Mouse (Mus musculus) kidney, adult 11 months (tissue): ENCODE measurements around the gene Galp.
A peak's percentile ranks its signal among the peaks of the same experiment; 100 is the strongest.

Source experiments
- DNase-seq: peaks from one replicate; pipeline ENCODE4 v3.0.0; 2022

Gene Galp

DNA sequence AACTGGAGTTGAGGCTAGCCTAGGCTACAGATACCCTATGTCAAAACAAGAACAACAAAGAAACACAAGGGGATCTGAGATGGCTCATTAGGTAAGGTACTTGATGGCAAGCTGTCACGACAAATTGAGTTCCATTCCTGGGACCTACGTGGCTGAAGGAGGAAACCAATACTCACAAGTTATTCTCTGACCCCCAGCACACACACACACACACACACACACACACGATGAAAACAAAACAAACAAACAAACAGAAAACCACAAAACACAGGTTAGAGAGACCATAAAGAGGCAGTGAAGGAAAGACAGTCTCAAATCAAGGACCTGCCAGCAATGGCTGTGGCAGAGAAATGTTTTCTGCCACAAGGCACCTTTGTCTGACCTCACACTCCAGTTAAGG lies at the start of gene Galp:
Galp (plus strand) TSS at position 301 of the 400 bp plus-strand sequence.
- DNase-seq = no peak

DNA sequence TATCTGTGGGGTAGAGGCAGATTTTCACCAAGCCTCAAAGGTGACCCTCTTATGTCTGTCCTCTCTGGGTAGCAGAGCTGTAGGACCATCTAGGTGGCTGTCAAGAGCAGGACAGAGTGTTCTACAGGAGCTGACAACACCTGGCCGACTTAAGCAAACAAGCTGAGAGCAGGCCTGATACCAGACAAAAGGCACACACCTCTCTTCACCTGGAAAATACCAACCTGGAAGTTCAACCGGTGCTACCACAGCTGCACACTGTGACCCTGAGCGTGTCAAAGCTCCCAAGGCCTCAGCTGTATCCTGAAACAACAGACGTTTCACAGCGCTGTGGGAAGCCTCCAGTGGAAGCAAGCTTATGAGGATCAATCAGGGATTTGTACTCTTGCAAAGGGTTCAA lies 49.2 kb upstream of the Galp start:
- DNase-seq = no peak

GRCm38 (mm10) chr7:6151266-6151665 lies 45.6 kb upstream of the Galp start:
- DNase-seq = no peak

DNA sequence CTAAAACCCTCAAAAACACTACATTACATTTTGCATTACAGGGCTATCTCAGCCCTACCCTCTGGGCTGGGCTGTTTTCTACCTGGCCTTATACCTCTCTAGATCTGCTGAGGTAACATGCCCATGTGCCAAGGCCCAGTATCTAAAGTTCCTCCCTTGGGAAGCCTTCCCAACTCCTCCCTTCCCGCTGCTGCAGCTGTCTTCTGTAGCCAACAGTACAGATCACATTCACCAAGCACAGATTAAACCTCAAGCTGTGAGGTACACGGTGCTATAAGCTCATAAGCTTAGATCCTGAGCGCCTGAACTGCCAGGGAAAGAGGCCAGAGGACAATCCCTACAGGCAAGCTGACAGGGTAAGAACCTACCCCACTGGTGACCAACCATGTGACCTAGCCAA lies 44.9 kb upstream of the Galp start:
- DNase-seq = no peak

DNA sequence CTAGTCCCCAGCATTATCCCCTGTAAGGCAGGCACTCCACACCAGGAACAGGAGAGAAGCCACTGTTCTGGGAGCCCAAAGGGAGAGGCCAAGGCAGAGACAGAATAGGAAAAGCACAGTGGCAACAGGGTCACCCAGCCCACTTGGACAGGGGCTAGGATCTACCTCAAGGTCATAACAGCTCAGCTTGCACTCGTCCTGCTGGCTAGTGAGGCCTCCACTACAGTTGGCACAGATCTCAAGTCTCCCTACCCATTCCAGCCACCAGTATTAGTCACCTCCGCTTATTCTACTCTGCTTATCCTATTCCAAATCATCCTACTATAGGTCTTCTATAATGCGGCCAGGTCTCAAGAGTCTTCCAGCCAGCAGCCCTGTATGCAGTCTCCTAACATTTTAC lies 43.8 kb upstream of the Galp start:
- no peak for DNase-seq

DNA sequence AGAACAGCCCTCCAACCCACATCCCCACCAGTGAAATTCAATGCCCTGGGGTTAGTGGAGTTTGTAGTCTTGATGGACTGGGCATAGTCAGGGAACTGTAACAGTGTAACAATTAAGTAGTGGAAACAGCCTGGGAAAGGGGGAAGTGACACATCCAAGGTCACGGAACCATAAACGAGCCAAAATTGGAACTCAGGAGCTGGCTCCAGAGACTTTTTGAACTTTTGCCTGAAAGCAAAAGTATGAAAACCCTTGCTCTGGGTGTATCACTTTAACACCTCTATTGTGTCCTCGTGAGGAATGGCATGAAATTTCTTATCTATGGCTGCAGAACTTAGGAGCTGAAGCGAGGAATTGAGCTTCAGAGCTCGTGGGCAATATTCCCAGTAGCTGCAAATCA lies 42.7 kb upstream of the Galp start:
- DNase-seq = no peak

- DNase-seq = peak; percentile 91
Measured at GRCm38 (mm10) chr7:6155031-6155872, 41.6 kb upstream of the Galp start.

DNA sequence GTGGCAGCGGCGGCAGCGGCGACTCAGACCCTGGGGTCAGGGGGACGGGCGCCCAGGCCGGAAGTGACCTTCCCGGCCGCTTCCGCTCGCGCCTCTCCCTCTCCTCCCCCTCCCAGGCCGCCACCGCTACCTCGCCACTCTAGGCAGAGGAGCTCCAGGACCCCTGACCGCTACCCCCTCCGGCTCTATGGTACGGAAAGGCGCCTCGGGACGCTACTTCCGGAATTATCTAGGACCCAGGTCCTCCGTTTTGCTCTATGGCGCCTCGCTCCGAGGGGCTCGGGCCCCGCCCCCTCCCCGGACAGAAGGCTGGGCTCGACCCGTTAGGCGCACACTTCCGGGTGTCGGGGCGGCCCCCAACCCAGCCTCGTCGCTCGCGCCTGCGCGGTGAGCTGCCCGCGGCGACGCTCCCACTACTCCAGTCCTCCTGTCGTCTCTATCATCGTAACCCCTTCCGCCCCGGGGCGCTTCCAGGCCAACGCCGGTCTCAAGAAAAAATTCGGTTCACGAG lies 40.9 kb upstream of the Galp start, which contains the start of gene Zfp787:
Zfp787 (minus strand) TSS at position 97 of the 511 bp plus-strand sequence.
- DNase-seq = peak; percentile 96

DNA sequence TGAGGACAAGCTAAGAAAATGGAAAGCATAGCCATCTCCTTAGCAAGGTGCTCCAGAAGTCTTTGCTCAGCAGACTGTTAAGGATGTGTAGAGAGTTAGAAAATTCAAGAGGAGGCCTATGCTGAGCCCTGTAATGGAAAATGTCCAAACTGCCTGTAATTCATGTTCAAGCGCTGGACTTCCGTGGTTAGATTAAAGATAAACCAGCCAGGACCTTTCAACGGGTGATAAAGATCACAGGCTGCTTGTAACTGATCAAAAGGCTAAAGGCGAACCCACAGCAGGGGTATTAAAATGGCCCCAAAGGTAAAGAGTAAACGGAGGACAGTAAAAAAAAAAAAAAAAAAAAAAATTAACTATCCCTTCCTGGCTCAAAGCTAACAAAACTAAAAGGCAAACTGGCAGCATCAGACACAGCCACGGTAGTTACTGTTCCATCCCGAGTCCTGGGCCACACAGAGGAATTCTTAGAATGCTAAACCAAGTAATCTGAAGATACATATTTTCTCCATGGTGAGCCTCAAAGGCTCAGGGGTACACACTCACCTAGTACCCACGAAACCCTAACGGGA lies 39.9 kb upstream of the Galp start:
- peak; percentile 82 for DNase-seq

DNA sequence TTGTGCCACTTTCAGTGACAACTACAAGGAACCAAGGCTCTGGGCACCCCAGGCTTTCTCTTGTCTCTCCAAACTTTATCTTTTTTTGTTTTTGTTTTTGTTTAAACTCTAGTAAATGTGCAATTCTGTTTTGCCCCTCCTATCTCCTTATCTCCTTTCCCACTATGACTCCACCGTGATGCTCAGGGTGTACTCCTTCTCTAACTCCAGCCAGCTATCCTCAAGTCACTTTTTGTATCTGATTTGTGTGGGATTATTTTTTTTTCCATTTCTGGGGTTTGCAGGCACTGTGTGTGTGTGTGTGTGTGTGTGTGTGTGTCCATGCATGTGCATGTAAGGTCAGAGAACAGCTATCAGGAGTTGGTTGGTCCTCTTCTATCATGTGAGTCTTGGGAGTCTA lies 39.4 kb upstream of the Galp start:
- no peak for DNase-seq

- DNase-seq = no peak
Measured at GRCm38 (mm10) chr7:6159604-6160003, 37.3 kb upstream of the Galp start.

DNA sequence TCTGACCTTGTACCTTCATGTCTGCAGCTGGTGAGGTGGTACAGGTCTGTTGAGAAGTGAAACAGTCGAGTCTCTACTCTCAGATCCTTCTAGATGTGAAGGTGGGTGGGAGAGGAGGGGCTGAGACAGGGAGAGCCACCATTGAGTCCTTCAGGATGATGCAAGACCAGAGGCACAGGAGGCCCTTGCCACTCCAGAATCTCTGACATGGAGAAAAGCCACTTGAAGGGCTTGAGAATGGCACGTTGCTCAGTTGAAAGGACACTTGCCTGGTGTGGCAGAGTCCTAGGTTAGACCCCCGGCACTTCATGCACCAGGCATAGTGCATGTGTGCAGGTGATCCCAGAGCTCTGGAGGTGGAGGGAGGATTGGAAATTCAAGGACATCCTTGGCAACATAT lies 35.3 kb upstream of the Galp start:
- no peak for DNase-seq

GRCm38 (mm10) chr7:6162172-6162571 lies 34.7 kb upstream of the Galp start:
- DNase-seq = no peak

- no peak for DNase-seq
Measured at GRCm38 (mm10) chr7:6164671-6165070, 32.2 kb upstream of the Galp start.

- peak; percentile 85 for DNase-seq
Measured at GRCm38 (mm10) chr7:6169403-6169802, 27.5 kb upstream of the Galp start.

DNA sequence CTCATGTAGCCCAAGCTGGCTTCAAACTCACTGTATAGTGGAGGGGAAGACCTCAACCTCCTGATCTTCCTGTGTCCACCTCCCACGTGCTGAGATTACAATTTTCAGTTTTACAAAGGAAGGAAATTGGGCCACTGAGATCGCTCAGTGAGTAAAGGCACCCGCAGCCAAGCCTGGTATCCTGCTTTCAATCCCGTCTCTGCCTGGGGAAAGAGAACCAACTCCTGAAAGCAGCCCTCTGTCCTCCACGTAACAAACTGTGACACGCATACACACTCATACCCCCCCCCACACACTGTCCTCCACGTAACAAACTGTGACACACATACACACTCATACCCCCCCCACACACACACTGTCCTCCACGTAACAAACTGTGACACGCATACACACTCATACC lies 26.5 kb upstream of the Galp start:
- DNase-seq = no peak

DNA sequence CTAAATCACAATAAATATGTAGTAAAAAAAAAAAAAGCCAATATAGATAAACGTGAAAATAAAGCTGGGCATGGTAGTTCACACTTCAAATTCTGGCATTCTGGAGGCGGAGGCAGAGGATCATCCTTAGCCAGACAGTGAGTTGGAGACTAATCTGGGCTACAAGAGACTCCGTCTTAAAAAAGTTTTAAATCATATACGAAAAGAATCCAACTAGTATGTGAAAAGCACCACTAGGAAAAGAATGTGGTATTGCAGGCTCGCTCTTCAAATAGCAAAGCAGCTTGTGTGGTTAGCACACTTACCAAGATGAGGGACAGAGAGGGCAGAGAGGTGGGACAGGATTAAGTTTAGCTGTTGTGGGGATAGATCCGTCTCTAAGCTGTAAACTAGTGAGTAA lies 26.0 kb upstream of the Galp start:
- no peak for DNase-seq

DNA sequence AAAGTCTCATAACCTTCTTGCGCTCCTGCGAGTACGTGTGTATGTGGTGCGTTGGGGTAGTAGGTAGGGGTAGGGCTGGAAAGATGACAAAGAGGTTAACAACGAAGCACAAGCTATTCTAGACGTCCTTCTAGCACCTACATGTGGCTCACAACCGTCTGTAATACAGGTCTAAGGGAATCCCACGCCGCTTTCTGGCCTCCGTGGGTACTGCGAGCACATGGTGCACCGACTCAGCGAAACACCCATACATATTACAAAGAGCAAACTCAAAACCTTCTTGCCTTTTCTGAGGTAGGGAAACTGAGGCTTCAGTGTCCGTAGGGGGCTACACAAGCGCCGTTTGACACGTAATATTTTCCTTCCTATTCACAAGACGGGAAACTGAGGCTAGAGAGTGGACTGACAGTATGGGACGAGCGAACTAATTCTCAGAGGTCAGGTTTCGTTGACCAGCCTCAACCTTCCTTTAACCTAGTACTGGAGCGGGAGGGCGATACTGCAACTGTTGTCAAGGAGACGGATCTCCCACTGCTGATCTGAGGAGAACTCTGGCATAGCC lies 25.4 kb upstream of the Galp start:
- peak; percentile 86 for DNase-seq

DNA sequence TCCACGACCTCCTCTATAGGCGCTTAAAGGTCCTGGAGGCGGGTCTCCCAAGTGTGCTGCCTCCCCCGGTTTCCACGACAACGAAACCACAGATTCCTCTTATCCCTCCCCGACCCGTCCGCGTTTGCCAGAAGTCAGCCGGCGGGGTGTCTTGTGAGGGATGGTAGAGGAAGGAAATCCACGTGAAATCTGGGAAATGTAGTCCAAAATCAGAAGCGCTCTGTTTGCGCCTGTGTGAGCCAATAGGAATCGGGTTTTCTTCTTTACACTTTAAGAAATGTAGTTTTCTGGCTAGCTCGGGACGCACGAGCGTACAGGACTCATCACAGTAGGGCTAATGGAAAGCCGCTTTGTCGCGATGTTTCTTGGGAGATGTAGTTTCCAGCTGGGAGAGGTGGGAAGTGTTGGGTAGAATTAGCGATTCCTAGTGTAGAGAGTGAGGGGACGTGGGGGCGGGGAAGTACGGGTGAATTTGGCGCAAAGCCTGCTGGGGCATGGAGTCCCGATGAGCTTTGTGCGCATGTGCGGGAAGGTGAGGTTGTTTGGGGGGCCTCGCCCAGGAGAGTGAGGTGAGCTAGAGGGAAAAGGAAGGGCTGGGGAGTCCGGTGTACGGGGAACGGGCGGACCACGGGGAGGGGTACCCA lies 24.8 kb upstream of the Galp start, which contains the start of gene Zfp444:
Zfp444 (plus strand) TSS at position 221 of the 644 bp plus-strand sequence.
- peak; percentile 99 for DNase-seq

DNA sequence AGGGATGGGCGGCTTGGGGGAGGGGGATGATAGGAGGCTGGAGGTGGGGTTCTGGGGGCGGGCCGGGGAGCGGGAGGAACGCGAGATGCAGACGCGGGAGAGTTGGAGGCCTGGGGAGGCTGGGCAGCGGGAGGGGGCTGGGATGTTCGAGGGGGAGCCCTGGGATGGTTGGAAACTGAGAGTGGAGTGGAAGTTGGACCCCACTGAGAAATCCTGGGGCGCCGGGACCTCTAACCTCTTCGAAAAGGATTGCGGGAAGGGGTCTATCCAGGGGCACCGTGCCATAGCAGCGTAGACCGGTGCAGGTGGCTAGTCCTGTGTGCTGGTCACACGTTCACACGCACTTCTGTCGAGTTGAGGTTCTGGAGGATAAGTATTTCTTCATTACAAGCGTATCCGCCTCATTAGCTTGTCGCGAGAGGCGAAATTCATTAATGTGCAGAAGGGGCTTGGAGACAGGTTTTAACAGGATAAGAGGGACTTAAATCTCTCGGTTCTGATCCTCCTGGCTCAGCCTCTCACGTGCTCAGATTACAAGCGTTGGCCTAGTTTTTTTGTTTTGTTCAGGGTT lies 24.1 kb upstream of the Galp start:
- DNase-seq = no peak

GRCm38 (mm10) chr7:6173872-6174271 lies 23.0 kb upstream of the Galp start:
- peak; percentile 73 for DNase-seq

GRCm38 (mm10) chr7:6174365-6174987 lies 22.4 kb upstream of the Galp start:
- peak; percentile 58 for DNase-seq

DNA sequence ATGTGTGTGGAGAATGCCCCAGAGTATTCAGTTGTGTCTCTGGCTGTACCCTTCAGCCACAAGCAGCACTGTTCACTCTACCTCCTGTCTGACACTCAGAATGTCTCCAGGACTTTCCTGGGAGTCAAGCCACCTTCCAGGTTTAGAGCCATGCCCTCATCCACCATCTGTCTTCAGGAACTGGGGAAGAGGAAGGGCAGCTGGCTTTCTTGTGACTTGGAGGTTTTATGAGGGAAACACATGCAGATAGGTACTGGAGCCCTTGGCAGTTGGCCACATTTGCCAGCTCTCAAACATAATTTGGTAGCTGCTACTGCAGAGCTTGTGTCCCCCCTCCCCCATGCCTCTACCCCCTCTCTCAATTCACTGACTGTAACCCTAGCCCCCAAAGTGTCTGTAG lies 17.9 kb upstream of the Galp start:
- DNase-seq = no peak
